Mouse (Mus musculus): ENCODE data around the gene Spocd1.

Gene Spocd1

DNA sequence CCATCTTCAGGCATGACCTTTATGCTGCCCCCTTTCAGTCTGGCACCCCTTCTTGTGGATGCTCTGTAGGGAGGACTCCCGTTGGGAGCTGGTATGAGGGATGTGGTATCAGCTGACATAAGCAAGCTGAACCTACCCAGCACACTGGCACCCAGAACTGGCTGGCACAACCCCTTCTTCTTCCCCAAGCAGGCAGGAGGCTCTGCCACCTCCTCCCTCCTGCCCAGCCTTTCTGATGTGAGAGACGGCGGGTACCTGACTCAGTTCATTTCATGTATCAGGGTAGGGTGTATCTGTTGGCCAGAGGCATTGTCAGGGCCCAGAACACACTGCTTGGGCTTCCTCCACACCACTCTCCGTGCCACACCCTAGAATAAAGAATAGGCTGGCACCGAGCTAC lies 65.7 kb downstream of the Spocd1 start:
- in situ Hi-C loops (cut with MboI; ENCODE audit: unreplicated experiment in 2 of 2) = no loop called here

DNA sequence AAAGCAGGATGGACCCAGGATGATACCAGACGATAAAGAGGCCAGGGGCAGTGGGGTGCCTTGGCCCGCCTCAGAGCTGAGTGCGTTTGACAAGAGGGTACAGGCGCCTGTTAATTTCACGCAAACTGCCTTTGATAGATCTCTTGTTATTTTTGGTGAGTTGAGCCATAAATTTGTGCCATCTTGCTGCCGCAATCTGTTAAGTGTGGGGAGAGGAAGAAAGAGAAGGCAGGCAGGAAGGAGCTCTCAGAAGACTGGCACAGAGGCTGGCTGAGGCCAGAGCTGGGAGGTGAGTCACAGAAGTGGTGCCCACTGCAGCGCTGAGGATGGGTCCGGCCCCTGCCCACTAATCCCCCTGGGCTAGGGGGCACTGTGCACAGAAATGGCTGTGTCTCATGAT lies 66.2 kb downstream of the Spocd1 start:
- in situ Hi-C loops (cut with MboI; ENCODE audit: unreplicated experiment in 2 of 2) = no loop called here

DNA sequence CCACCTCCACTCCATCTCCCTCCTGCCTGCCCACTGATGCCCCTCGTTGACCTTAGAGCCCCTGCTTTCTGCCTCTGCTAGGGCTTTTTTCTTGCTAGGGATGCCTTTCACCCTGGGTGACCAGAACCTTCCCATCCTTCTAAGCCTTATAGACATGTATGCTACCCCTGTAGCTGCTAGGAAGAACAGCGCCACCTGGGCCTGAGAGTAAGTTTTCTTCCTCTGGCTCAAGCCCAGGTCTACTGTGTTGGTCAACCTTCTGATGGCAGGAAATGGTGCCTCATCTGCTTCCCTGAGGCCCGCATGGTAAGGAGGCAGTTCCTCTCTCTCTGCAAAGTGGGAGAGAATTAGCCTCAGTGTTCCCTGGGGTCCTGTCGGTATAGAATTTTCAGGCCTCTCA lies 67.0 kb downstream of the Spocd1 start:
- in situ Hi-C loops (cut with MboI; ENCODE audit: unreplicated experiment in 2 of 2) = no loop called here

DNA sequence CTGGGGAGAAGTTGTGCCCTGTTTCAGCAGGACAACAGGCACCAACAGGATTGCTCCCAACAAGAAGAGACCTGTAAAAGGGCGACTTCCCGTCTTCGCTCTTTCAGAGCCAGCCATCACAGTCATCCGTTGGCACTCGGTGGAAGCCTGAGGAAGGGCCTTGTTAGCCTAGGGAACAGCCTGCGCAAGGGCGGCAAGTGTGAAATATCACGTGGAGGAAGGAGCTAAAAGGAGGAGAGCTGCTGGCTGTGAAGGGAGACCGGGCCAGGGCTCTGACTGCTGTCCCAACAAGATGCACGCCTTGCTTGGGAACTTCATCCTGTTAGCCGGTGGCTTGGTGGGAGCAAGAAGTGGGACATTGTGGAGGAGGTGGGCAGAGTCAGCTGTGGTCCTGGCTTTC lies 69.1 kb downstream of the Spocd1 start:
- in situ Hi-C loops (cut with MboI; ENCODE audit: unreplicated experiment in 2 of 2) = no loop called here

DNA sequence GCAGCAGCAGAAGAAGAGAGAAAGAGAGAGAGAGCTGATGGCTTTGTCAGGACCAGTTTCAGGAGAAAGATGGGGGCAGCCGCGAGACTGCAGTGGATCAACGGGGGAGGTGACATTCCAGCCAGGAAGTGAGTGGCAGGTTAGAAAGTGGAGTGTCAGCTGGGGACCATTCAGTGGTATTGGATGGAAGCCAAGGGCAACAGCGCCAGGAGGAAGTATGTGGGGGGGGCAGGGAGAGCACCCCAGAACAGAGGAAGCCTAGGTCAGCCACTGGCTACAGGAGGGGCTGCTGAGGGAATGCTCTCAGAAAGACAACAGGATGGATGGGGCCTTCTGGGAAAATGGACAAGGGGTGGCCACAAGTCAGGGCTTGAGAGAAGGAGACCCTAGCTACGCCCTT lies 72.7 kb downstream of the Spocd1 start:
- in situ Hi-C loops (cut with MboI; ENCODE audit: unreplicated experiment in 2 of 2) = no loop called here

DNA sequence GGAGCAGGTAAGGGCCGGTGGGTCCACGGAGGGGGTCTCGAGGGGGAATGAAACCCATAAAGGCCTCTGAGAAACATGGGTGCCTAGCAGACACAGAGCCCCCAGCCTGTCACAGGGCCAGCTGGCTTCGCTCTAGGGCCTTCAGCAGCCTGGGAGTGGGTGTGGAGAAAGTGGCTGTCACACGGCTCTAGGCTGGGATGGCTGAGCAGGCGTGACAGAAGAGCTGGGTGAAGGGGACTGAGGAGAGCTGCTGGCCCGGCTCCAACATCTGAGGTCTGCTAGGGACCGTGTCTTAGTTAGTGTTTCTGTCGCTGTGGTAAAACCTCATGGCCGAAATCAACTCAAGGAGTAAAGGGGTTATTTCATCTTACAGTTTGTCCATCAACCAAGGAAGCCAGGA lies 73.1 kb downstream of the Spocd1 start:
- in situ Hi-C loops (cut with MboI; ENCODE audit: unreplicated experiment in 2 of 2) = no loop called here

DNA sequence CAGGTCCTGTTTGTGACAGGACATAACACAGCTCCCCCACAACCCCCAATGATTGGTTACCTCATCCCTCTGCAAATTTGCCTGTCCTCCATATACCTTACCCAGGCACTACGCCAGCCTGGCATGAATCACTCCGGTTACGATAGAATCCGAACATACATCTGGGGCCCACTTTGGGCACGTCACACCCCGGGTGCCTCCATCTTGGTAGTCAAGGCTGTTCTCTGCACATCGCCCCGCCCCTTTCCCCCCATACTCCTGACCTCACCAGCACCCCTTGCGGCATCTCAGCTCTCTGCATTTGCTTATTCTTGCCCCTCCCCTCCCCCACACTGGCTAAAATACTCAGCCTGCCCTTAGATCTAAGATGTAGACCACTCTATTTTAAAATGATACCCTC lies 76.5 kb downstream of the Spocd1 start:
- in situ Hi-C loops (cut with MboI; ENCODE audit: unreplicated experiment in 2 of 2) = no loop called here

DNA sequence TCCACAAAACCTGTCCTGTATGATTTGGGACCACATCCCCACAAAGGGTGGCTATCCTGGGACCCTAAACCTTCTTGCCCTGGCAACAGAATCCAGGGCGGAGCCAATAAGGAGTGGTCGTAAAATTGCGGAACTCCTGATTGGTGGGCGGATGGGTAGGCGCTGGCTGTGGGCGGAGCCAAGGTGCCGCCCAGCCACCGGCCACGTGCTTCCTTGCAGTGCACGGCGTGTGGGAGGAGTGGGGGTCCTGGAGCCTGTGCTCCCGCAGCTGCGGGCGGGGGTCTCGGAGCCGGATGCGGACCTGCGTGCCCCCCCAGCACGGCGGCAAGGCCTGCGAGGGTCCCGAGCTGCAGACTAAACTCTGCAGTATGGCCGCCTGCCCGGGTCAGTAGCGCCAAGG lies 77.5 kb downstream of the Spocd1 start:
- in situ Hi-C loops (cut with MboI; ENCODE audit: unreplicated experiment in 2 of 2) = no loop called here
